Mouse (Mus musculus) neural tube, embryonic 11.5 days (tissue): ENCODE data around the gene Glb1. TPM values are rescaled to one million over a fixed set of nuclear protein-coding genes. Genes with fewer than 3 reads are reported as not detected.
A peak's percentile ranks its signal among the peaks of the same experiment; 100 is the strongest.

Experiments
- ATAC-seq: fragments of 200-750 bp; cut with Nextera tagmentation; 2 replicates; pipeline ENCODE4 v1.8.0; 2017; ENCODE audit warnings: moderate number of reproducible peaks, mild to moderate bottlenecking, moderate TSS enrichment, moderate library complexity; ENCODE audit not compliant: insufficient read depth, low FRiP score, low TSS enrichment
- DNase-seq: peaks from one replicate; pipeline ENCODE4 v3.0.0-alpha.2; 2015; ENCODE audit warnings: low spot score
- H3K27ac ChIP-seq: fragments of 300-500 bp; sonication (generic); 2 replicates; pipeline ENCODE4 v1.5.1; 2014; ENCODE audit warnings: low read depth, mild to moderate bottlenecking, low read length
- H3K27me3 ChIP-seq: fragments of 300-500 bp; sonication (generic); 2 replicates; pipeline ENCODE4 v1.6.1; 2014; ENCODE audit warnings: mild to moderate bottlenecking, low read length, mixed read lengths; ENCODE audit not compliant: control insufficient read depth, insufficient read depth
- H3K36me3 ChIP-seq: fragments of 300-500 bp; sonication (generic); 2 replicates; pipeline ENCODE4 v1.6.1; 2014; ENCODE audit warnings: mild to moderate bottlenecking, low read length, moderate library complexity, mixed read lengths; ENCODE audit not compliant: control insufficient read depth, insufficient read depth
- H3K4me1 ChIP-seq: fragments of 300-500 bp; sonication (generic); 2 replicates; pipeline ENCODE4 v1.6.1; 2014; ENCODE audit warnings: low read length, mixed read lengths; ENCODE audit not compliant: control insufficient read depth, insufficient read depth
- H3K4me2 ChIP-seq: fragments of 300-500 bp; sonication (generic); 2 replicates; pipeline ENCODE4 v1.6.1; 2014; ENCODE audit warnings: low read depth, mild to moderate bottlenecking, moderate library complexity
- H3K4me3 ChIP-seq: fragments of 300-500 bp; sonication (generic); 2 replicates; pipeline ENCODE4 v1.5.1; 2014; ENCODE audit warnings: low read depth, low read length
- H3K9ac ChIP-seq: fragments of 300-500 bp; sonication (generic); 2 replicates; pipeline ENCODE4 v1.6.1; 2014; ENCODE audit warnings: mild to moderate bottlenecking, low read length
- H3K9me3 ChIP-seq: fragments of 300-500 bp; sonication (generic); 2 replicates; pipeline ENCODE4 v1.6.1; 2016; ENCODE audit warnings: low read length; ENCODE audit not compliant: control insufficient read depth
- WGBS: fragments of 180-500 bp; shearing (Covaris S2); extraction: QIAGEN DNeasy Blood & Tissue Kit; methylation state at CpG from one replicate; pipeline ENCODE4 v1.1.7; 2014; 5-methylcytosine and 5-hydroxymethylcytosine counted together
- polyA plus RNA-seq: library from polyadenylated mRNA; unstranded; fragments of >200 nt; fragmentation: Nextera tagmentation; extraction: Ambion mirVana; gene quantifications from 2 replicates; pipeline ENCODE4 v1.2.1, GENCODE M21; 2014

The Glb1 gene
- polyA plus RNA-seq, 1 experiment from 2014 or later = 26.1 TPM

DNA sequence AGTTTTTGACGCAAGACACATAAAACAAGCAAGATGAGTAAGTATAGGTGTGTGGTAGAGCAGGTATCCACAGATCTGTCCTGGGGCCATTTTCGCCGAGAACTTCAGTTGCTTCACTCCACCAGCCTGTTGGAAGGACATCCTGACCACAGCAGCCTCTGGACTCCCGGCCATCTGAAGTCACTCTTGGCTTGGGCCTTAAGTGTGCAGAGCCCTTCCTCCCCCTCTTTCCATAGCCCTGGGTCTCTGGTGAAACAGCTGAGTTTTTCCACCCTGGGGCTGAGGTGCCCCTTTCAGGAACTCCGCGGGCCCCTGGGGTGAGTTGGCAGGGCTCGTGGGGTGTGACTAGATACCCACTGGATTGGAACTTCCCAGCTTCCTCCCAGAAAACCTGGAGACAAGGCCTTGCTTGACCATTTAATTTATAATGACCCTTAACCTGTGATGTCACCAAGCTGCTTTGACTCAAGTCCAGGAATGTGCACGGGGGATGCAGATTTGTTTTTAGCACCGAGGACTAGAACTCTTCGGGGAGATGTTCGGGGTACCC is 9.5 kb downstream of the Glb1 start:
- Histone ChIP-seq H3K9me3 (no peaks in the 10 kb centered on the region), H3K9ac (no peak overlapping the region), H3K27ac (no peak overlapping the region), H3K4me1 (no peaks in the 10 kb centered on the region), H3K27me3 (no peaks in the 10 kb centered on the region), H3K4me2 (no peak overlapping the region), H3K4me3 (no peak overlapping the region), H3K36me3 (peaks cover 11% of the 10 kb centered on the region)
- DNase-seq (no peak), ATAC-seq (no peak)
- 93% methylated on average over 11 of the region's 11 CpGs for WGBS

DNA sequence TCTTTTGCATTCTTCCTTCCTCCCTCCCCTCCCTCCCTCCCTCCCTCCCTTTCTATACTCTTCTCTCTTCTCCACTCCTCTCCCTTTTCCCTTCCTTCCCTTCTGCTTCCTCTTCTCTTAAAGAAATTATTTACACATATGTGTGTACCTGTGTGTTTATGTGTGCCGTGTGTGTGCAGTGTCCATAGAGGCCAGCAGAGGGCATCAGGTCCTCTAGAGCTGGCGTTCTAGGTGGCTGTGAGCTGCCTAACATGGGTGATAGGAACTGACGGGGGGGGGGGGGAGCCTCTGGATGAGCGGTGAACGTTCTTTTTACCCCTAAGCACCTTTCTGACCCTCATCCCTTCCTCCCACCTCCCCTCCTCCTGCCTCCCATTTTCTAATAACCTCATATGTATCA is 10.4 kb downstream of the Glb1 start:
- H3K27me3 ChIP-seq = no peaks in the 10 kb centered on the region
- no peak overlapping the region for H3K4me2 ChIP-seq
- ATAC-seq (no peak), DNase-seq (no peak)
- H3K4me3 ChIP-seq = no peak overlapping the region
- peaks cover 4% of the 10 kb centered on the region; the same call in 1 of the 2 replicates for H3K36me3 ChIP-seq
- no peaks in the 10 kb centered on the region for H3K9me3 ChIP-seq
- H3K27ac ChIP-seq = no peak overlapping the region
- H3K9ac ChIP-seq = no peak overlapping the region
- WGBS = 87% methylated on average over 5 of the region's 5 CpGs
- H3K4me1 ChIP-seq = no peaks in the 10 kb centered on the region

GRCm38 (mm10) chr9:114412406-114412805 is 11.5 kb downstream of the Glb1 start:
- H3K9me3 ChIP-seq = no peaks in the 10 kb centered on the region
- H3K4me1 ChIP-seq = no peaks in the 10 kb centered on the region
- ATAC-seq (no peak), DNase-seq (no peak)
- H3K4me2 ChIP-seq = no peak overlapping the region
- no peaks in the 10 kb centered on the region for H3K27me3 ChIP-seq
- no peak overlapping the region for H3K27ac ChIP-seq
- H3K9ac ChIP-seq = no peak overlapping the region
- 96% methylated on average over 9 of the region's 9 CpGs for WGBS
- no peak overlapping the region for H3K4me3 ChIP-seq
- H3K36me3 ChIP-seq = peaks cover 4% of the 10 kb centered on the region; the same call in 1 of the 2 replicates

DNA sequence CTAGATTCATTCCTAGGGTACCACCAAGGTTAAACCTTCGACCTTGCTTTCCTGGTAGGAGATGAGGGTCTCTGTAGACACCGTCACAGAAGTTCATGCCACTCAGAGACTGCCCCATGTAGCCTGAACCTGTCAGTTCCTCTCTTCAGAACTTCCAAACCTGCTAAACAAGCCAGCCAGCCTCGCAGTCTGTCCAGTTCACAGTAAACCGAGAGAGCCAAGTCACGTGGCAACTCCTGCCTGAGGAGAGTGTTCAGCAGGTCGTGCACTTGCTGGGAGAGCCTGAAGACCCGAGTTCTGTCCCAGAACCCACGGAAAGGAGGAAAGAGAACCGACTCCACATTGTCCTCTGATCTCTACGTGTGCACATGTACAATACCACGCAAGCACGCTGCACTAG is 13.0 kb downstream of the Glb1 start:
- Histone ChIP-seq H3K4me3 (no peak overlapping the region), H3K4me1 (no peaks in the 10 kb centered on the region), H3K27me3 (no peaks in the 10 kb centered on the region), H3K36me3 (peaks cover 4% of the 10 kb centered on the region; the same call in 1 of the 2 replicates), H3K27ac (no peak overlapping the region), H3K9me3 (no peaks in the 10 kb centered on the region), H3K4me2 (no peak overlapping the region), H3K9ac (no peak overlapping the region)
- WGBS = 89% methylated on average over 12 of the region's 12 CpGs
- DNase-seq (no peak), ATAC-seq (no peak)

DNA sequence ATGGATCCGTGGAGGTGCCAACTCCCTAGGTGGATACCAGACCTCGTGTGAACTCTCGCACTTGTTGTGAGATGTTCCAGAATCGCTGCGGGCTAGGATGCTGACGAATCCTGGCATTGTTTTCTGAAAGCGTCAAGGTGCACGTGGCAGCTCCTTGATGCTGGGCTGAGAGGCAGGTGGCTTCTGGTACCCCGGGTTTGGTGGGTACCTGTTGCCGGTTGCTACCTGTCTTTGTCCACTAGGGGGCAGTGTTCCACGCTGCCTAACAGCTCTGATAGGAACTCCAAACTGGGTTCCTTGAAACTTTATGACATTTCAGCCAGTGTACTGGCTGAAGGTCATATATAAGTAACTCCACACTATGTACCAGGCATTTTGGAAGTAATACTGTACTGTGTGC is 14.8 kb downstream of the Glb1 start:
- Histone ChIP-seq H3K27ac (no peak overlapping the region), H3K4me3 (no peak overlapping the region), H3K9ac (no peak overlapping the region), H3K27me3 (no peaks in the 10 kb centered on the region), H3K36me3 (no peaks in the 10 kb centered on the region), H3K4me1 (no peaks in the 10 kb centered on the region), H3K9me3 (no peaks in the 10 kb centered on the region), H3K4me2 (no peak overlapping the region)
- 20% methylated on average over 11 of the region's 11 CpGs for WGBS
- DNase-seq = peak; percentile 61
- no peak for ATAC-seq

DNA sequence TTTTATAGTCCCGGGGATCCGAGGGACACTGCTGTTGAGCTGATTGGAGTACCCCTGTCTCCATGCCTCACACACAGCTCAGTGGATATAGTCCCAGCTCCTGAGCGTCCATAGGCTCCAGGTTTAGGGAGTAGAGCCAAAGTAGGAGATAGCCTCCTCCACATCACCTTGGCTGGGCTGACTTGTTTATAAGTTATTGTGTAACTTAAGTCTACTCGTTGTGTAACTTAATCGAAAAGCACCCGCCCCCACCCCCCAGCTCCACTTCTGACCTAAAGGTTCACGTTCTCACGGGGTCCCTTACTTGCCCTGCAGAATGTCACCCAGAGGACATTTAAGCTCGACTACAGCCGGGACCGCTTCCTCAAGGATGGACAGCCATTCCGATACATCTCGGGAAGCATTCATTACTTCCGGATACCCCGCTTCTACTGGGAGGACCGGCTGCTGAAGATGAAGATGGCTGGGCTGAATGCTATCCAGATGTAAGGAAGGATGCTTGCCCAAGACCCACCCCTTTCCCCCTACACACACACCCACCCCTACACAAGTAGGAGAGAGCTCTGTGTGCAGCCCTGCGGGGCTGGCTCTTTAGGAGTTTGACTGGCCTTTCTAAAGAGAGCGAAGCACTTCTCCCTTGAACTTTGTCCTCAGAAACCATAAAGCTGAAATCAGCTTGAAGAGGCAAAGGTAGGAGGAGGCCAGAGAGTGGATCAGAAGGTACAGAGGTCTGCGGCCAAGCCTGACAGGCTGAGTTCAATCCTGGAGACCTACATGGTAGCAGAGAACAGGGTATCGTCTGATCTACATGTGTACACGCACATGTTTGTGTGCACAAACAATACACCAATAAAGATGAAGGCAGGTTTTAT is 16.0 kb downstream of the Glb1 start:
- Histone ChIP-seq H3K4me3 (no peak overlapping the region), H3K27ac (no peak overlapping the region), H3K27me3 (no peaks in the 10 kb centered on the region), H3K4me1 (no peaks in the 10 kb centered on the region), H3K9me3 (no peaks in the 10 kb centered on the region), H3K9ac (no peak overlapping the region), H3K4me2 (no peak overlapping the region), H3K36me3 (no peaks in the 10 kb centered on the region; the same call in 1 of the 2 replicates)
- ATAC-seq = no peak
- no peak for DNase-seq
- WGBS = 90% methylated on average over 21 of the region's 21 CpGs

DNA sequence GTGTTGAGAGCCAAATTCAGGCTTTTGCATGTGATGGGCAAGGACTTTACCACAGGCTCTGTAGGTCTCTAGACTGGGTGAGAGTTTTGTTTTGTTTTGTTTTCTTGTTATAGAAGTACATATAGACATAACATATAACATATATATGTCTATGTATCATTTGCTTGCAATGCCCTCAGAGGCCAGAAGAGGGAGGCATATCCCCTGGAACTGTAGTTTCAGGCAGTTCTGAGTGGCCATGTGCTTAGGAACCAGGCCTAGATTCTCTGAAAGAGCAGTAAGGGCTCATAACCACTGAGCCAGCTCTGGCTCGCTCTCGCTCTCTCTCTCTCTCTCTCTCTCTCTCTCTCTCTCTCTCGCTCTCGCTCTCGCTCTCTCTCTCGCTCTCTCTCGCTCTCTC is 17.3 kb downstream of the Glb1 start:
- Histone ChIP-seq H3K27me3 (no peaks in the 10 kb centered on the region), H3K9ac (no peak overlapping the region), H3K4me2 (no peak overlapping the region), H3K36me3 (no peaks in the 10 kb centered on the region; the same call in 1 of the 2 replicates), H3K9me3 (no peaks in the 10 kb centered on the region), H3K4me3 (no peak overlapping the region), H3K4me1 (no peaks in the 10 kb centered on the region), H3K27ac (no peak overlapping the region)
- DNase-seq (no peak), ATAC-seq (no peak)
- 91% methylated on average over 7 of the region's 7 CpGs for WGBS

DNA sequence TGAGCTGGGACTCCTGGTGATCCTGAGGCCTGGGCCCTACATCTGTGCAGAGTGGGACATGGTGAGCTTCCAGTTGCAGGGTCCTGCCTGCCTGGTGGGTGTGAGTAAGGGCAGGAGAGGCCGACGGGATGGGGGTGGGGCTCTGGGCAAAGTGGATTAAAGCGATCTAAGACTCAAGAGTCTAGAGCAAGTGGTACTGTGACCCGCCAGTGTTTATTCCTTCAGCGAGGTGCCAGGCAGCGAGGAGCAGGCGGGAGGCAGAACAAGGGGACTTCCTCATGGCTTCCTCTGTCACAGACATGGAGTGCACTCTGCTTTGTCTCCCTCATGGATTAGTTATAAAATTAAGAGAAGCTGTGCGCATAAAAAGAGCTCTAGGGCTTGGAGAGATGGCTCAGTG is 19.6 kb downstream of the Glb1 start:
- Histone ChIP-seq H3K9me3 (no peaks in the 10 kb centered on the region), H3K36me3 (no peaks in the 10 kb centered on the region; the same call in none of the 2 replicates)

GRCm38 (mm10) chr9:114421045-114421444 is 20.2 kb downstream of the Glb1 start:
- no peak overlapping the region for H3K4me2 ChIP-seq
- no peaks in the 10 kb centered on the region for H3K9me3 ChIP-seq
- WGBS = 73% methylated on average over 3 of the region's 3 CpGs
- H3K27ac ChIP-seq = no peak overlapping the region
- H3K9ac ChIP-seq = no peak overlapping the region
- no peaks in the 10 kb centered on the region for H3K27me3 ChIP-seq
- H3K36me3 ChIP-seq = no peaks in the 10 kb centered on the region; the same call in none of the 2 replicates
- ATAC-seq (no peak), DNase-seq (no peak)
- no peak overlapping the region for H3K4me3 ChIP-seq
- H3K4me1 ChIP-seq = no peaks in the 10 kb centered on the region

More for the DNA sequence above, 19.6 kb downstream of the Glb1 start:
- H3K4me1 ChIP-seq = no peaks in the 10 kb centered on the region
- no peak for DNase-seq
- no peak overlapping the region for H3K9ac ChIP-seq
- H3K4me2 ChIP-seq = no peak overlapping the region
- WGBS = 87% methylated on average over 8 of the region's 8 CpGs
- H3K4me3 ChIP-seq = no peak overlapping the region
- no peak overlapping the region for H3K27ac ChIP-seq
- H3K27me3 ChIP-seq = no peaks in the 10 kb centered on the region
- ATAC-seq = no peak
